Mouse (Mus musculus): ENCODE results near the gene Ubash3b. TPM values are rescaled to one million over a fixed set of nuclear protein-coding genes. Genes with fewer than 3 reads are reported as not detected.
A peak's percentile ranks its signal among the peaks of the same experiment; 100 is the strongest.

Ubash3b gene
- polyA plus RNA-seq, 1 experiment from 2014 or later = 10.5 TPM

GRCm38 (mm10) chr9:40989940-40990588, 171.4 kb downstream of the Ubash3b start:
- H3K9ac ChIP-seq (ENCODE audit: low read depth, low read length) = no peak overlapping the region
- H3K27ac ChIP-seq (replicated peaks; ENCODE audit: low read depth, low read length) = no peak overlapping the region
- DNase-seq (ENCODE audit: low spot score) = peak; percentile 77
- 33% methylated on average over 4 of the region's 4 CpGs for WGBS
- no peak overlapping the region for H3K4me3 ChIP-seq (ENCODE audit: low read depth, low read length)
- no peaks in the 10 kb centered on the region for H3K4me1 ChIP-seq (ENCODE audit: control insufficient read depth, insufficient read depth, low read length)
- no peaks in the 10 kb centered on the region for H3K9me3 ChIP-seq (ENCODE audit: control insufficient read depth, low read length)
- no peaks in the 10 kb centered on the region for H3K36me3 ChIP-seq (ENCODE audit: control insufficient read depth, insufficient read depth, low read length)
- no peak overlapping the region for H3K4me2 ChIP-seq (ENCODE audit: low read depth, low read length)
- no peak for ATAC-seq (ENCODE audit: low read depth)
- H3K27me3 ChIP-seq (replicated peaks; ENCODE audit: control insufficient read depth, insufficient read depth, low read length) = no peaks in the 10 kb centered on the region

- H3K27me3 ChIP-seq (replicated peaks; ENCODE audit: control insufficient read depth, insufficient read depth, low read length) = no peaks in the 10 kb centered on the region
These were observed 177.2 kb downstream of the Ubash3b start for GRCm38 (mm10) chr9:40984313-40984712.

DNA sequence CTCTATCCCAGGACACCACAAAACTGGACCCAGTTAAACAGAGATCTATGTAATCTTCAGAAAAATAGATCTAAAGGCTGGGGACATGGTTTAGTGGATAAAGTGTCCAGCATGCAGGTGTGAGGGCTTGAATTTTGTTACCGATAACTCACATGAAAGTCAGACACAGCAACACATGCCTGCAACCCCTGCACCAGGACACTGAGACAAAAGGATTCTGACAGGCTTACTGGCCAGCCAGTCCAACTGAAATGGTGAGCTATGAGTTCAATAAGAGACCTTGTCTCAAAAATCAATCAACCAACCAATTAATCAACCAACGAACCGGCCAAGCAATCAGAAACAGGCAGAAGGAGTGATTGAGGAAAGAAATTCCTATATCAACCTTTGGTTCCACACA, 177.7 kb downstream of the Ubash3b start:
- no peaks in the 10 kb centered on the region for H3K9me3 ChIP-seq (ENCODE audit: control insufficient read depth, low read length)
- no peak overlapping the region for H3K4me2 ChIP-seq (ENCODE audit: low read depth, low read length)
- DNase-seq (ENCODE audit: low spot score) (no peak), ATAC-seq (ENCODE audit: low read depth) (no peak)
- H3K4me1 ChIP-seq (ENCODE audit: control insufficient read depth, insufficient read depth, low read length) = no peaks in the 10 kb centered on the region
- WGBS = 79% methylated on average over 3 of the region's 3 CpGs
- H3K4me3 ChIP-seq (ENCODE audit: low read depth, low read length) = no peak overlapping the region
- H3K27me3 ChIP-seq (replicated peaks; ENCODE audit: control insufficient read depth, insufficient read depth, low read length) = no peaks in the 10 kb centered on the region
- H3K9ac ChIP-seq (ENCODE audit: low read depth, low read length) = no peak overlapping the region
- H3K27ac ChIP-seq (replicated peaks; ENCODE audit: low read depth, low read length) = no peak overlapping the region
- H3K36me3 ChIP-seq (ENCODE audit: control insufficient read depth, insufficient read depth, low read length) = no peaks in the 10 kb centered on the region

More at GRCm38 (mm10) chr9:40984313-40984712, 177.2 kb downstream of the Ubash3b start:
- H3K4me3 ChIP-seq (ENCODE audit: low read depth, low read length) = no peak overlapping the region
- H3K4me1 ChIP-seq (ENCODE audit: control insufficient read depth, insufficient read depth, low read length) = no peaks in the 10 kb centered on the region
- no peak overlapping the region for H3K4me2 ChIP-seq (ENCODE audit: low read depth, low read length)
- DNase-seq (ENCODE audit: low spot score) = no peak
- H3K27ac ChIP-seq (replicated peaks; ENCODE audit: low read depth, low read length) = no peak overlapping the region
- ATAC-seq (ENCODE audit: low read depth) = no peak
- H3K36me3 ChIP-seq (ENCODE audit: control insufficient read depth, insufficient read depth, low read length) = no peaks in the 10 kb centered on the region
- 59% methylated on average over 3 of the region's 3 CpGs for WGBS
- no peak overlapping the region for H3K9ac ChIP-seq (ENCODE audit: low read depth, low read length)
- no peaks in the 10 kb centered on the region for H3K9me3 ChIP-seq (ENCODE audit: control insufficient read depth, low read length)

DNA sequence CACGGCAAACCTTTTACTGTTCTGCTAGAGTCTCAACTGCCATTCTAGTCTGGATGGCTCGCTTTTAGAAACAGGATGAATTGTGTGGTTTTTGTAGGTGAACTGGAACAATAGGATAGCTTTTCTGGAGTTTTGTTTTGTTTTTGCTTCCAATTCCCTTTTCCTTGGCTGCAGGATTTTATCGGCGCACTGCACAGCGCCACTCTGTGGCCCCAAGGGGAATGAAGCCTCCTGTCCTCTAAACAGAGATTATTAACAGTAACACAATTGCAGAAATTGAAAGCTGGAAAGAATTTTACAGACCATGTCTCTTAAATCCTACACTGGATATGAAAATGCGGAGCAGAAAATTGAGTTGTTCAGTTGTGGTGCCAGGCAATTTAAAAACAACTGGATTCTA, 179.0 kb downstream of the Ubash3b start:
- Histone ChIP-seq H3K9ac (ENCODE audit: low read depth, low read length) (no peak overlapping the region), H3K4me3 (ENCODE audit: low read depth, low read length) (no peak overlapping the region), H3K27ac (replicated peaks; ENCODE audit: low read depth, low read length) (no peak overlapping the region), H3K9me3 (ENCODE audit: control insufficient read depth, low read length) (no peaks in the 10 kb centered on the region), H3K4me1 (ENCODE audit: control insufficient read depth, insufficient read depth, low read length) (no peaks in the 10 kb centered on the region), H3K27me3 (replicated peaks; ENCODE audit: control insufficient read depth, insufficient read depth, low read length) (no peaks in the 10 kb centered on the region), H3K4me2 (ENCODE audit: low read depth, low read length) (no peak overlapping the region), H3K36me3 (ENCODE audit: control insufficient read depth, insufficient read depth, low read length) (no peaks in the 10 kb centered on the region)
- no peak for ATAC-seq (ENCODE audit: low read depth)
- DNase-seq (ENCODE audit: low spot score) = peak; percentile 51
- 30% methylated on average over 6 of the region's 6 CpGs for WGBS

DNA sequence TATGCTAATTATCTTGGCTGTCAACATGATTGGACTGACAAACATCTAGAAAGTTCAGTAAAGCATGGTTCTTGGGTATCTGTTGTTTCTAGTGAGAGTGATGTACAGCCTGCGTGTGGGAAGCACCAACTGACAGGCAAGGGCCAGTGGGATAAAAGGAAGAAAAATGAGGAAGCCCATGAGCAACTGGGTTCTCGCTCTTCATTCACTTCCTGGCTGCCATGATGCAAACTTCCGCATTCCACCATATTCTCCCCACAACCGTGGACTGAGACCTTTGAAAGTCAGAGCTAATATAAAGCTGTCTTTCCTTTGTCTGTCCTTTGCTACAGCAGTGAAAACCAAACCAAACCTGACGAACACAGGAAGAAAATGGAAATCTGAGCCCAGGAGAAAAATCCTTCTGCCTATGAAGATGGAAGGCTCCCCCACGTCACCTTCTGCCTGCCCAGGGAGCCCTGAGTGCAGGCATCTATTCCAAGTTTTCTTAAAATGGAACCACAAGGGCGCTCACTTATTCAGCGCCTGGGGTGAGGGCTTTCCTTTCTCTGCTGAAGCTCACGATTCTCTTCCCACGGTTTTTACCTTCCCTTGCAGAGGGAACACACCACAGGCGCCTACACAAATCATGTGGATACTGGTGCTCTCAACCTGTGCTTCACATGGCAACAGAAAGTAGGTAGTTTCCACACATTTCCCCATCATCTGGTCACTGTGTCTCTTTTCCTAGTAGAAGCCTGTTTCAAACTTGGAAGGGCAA, 187.3 kb downstream of the Ubash3b start:
- no peak overlapping the region for H3K9ac ChIP-seq (ENCODE audit: low read depth, low read length)
- WGBS = 72% methylated on average over 11 of the region's 11 CpGs
- no peaks in the 10 kb centered on the region for H3K27me3 ChIP-seq (replicated peaks; ENCODE audit: control insufficient read depth, insufficient read depth, low read length)
- DNase-seq (ENCODE audit: low spot score) = no peak
- H3K4me1 ChIP-seq (ENCODE audit: control insufficient read depth, insufficient read depth, low read length) = no peaks in the 10 kb centered on the region
- no peak for ATAC-seq (ENCODE audit: low read depth)
- H3K36me3 ChIP-seq (ENCODE audit: control insufficient read depth, insufficient read depth, low read length) = no peaks in the 10 kb centered on the region
- no peaks in the 10 kb centered on the region for H3K9me3 ChIP-seq (ENCODE audit: control insufficient read depth, low read length)
- H3K27ac ChIP-seq (replicated peaks; ENCODE audit: low read depth, low read length) = no peak overlapping the region
- no peak overlapping the region for H3K4me3 ChIP-seq (ENCODE audit: low read depth, low read length)
- H3K4me2 ChIP-seq (ENCODE audit: low read depth, low read length) = no peak overlapping the region

DNA sequence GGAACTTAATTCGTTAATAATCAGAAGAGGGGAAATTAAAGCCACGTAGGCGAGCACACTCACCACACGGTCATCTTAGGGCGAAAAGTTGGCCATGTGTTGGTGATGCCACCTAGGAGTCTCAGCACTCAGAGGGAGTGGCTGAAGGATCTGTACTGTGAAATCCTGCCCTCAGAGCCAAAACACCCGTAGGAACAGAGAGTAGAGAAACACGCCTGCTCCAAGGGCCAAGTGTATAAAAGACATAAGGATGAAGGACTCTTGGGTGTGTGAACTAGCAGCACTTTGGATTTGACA, 197.1 kb downstream of the Ubash3b start:
- Histone ChIP-seq H3K9me3 (ENCODE audit: control insufficient read depth, low read length) (no peaks in the 10 kb centered on the region), H3K4me3 (ENCODE audit: low read depth, low read length) (peak overlapping the region; percentile 44), H3K4me2 (ENCODE audit: low read depth, low read length) (peak overlapping the region; percentile 87), H3K9ac (ENCODE audit: low read depth, low read length) (peak overlapping the region; percentile 54; the same call in 1 of the 2 replicates), H3K4me1 (ENCODE audit: control insufficient read depth, insufficient read depth, low read length) (no peaks in the 10 kb centered on the region; the same call in 1 of the 2 replicates), H3K27ac (replicated peaks; ENCODE audit: low read depth, low read length) (no peak overlapping the region), H3K27me3 (replicated peaks; ENCODE audit: control insufficient read depth, insufficient read depth, low read length) (peaks cover 28% of the 10 kb centered on the region), H3K36me3 (ENCODE audit: control insufficient read depth, insufficient read depth, low read length) (no peaks in the 10 kb centered on the region)
- DNase-seq (ENCODE audit: low spot score) = no peak
- no peak for ATAC-seq (ENCODE audit: low read depth)
- whole genome bisulfite sequencing = 19% methylated on average over 7 of the region's 7 CpGs

DNA sequence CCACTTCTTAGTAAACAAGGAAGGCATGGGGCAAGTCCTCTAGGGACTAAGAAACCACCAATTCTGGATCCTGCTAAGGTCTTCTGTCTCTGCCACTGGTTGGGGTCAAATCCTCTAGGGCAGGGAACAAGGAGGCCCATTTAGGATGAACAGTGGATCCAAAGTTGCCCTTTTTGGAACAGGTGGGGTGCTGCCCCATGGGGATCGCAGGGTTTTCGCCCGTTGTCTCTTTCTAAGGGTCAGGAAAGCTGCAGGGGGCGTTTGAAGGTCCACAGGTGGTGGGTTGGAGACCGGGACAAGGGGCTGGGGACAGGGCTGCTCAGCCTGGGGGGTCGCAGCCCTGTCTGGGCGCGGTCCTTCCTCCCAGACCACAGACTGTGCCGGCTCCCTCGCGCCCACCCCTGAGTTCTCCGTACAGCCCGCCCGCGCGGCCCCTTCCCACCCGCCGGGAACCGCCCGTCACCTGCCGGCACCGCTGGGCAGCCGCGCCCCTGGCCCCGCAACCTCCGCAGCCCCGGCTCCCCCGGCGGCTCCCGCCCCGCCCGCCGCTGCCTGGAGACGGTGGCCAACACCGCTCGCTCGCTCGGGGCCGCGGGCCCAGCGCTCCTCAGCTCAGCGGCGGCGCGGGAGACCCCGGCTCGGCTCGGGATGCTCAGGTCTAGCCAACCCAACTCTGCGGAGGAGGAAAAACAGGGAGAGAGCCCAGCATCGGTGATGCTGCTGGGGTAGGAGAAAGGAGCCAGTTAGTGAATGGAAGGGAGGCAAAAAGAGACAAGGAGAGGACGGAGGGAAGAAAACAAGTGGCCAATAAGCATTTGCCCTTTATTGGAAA, 197.7 kb downstream of the Ubash3b start, which contains the start of gene Jhy:
Jhy (minus strand) TSS at position 533 of the 832 bp plus-strand sequence.
- Histone ChIP-seq H3K4me2 (ENCODE audit: low read depth, low read length) (peak within 1 kb of the TSS; percentile 87), H3K9me3 (ENCODE audit: control insufficient read depth, low read length) (no peaks in the 10 kb centered on the region), H3K27me3 (replicated peaks; ENCODE audit: control insufficient read depth, insufficient read depth, low read length) (peaks cover 28% of the 10 kb centered on the region), H3K36me3 (ENCODE audit: control insufficient read depth, insufficient read depth, low read length) (no peaks in the 10 kb centered on the region), H3K9ac (ENCODE audit: low read depth, low read length) (peak within 1 kb of the TSS; percentile 54), H3K4me1 (ENCODE audit: control insufficient read depth, insufficient read depth, low read length) (no peaks in the 10 kb centered on the region; the same call in 1 of the 2 replicates), H3K27ac (replicated peaks; ENCODE audit: low read depth, low read length) (no peak within 1 kb of the TSS), H3K4me3 (ENCODE audit: low read depth, low read length) (peak within 1 kb of the TSS; percentile 44)
- 1% methylated on average over 35 of the region's 51 CpGs for WGBS
- ATAC-seq (ENCODE audit: low read depth) (peak; percentile 30; the same call in 1 of the 2 replicates), DNase-seq (ENCODE audit: low spot score) (peak; percentile 7)

- no peak for ATAC-seq (ENCODE audit: low read depth)
- no peak overlapping the region for H3K4me2 ChIP-seq (ENCODE audit: low read depth, low read length)
- no peak overlapping the region for H3K27ac ChIP-seq (replicated peaks; ENCODE audit: low read depth, low read length)
- peaks cover 28% of the 10 kb centered on the region for H3K27me3 ChIP-seq (replicated peaks; ENCODE audit: control insufficient read depth, insufficient read depth, low read length)
- no peak overlapping the region for H3K4me3 ChIP-seq (ENCODE audit: low read depth, low read length)
- H3K9me3 ChIP-seq (ENCODE audit: control insufficient read depth, low read length) = no peaks in the 10 kb centered on the region
- WGBS = 52% methylated on average over 3 of the region's 3 CpGs
- no peaks in the 10 kb centered on the region; the same call in 1 of the 2 replicates for H3K4me1 ChIP-seq (ENCODE audit: control insufficient read depth, insufficient read depth, low read length)
- no peak overlapping the region for H3K9ac ChIP-seq (ENCODE audit: low read depth, low read length)
- DNase-seq (ENCODE audit: low spot score) = no peak
- H3K36me3 ChIP-seq (ENCODE audit: control insufficient read depth, insufficient read depth, low read length) = no peaks in the 10 kb centered on the region
These were observed 200.1 kb downstream of the Ubash3b start for GRCm38 (mm10) chr9:40961401-40961800.
